15 mouse cellular contexts compared by ENCODE assay signal in the genomic region with DNA sequence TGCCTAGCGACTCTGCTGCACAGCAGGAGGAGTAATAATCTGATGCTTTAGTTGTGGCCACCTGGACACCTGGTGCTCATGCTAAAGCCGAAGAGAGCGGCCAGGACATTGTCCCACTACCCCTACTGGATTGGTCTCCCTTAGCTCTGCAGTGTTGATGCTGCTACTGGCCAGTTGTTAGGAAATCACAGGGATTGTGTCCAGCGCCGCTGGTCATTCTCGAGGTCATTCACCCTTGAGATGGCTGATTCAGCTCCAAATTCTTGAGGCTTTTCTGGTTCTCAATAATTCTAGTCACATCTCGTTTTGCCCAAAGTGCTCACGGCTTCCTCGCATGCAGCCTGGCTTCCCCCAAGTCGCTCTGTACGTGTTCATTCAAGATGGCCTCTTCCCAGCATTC.
"Had no signal": no experiment of that assay in that cellular context is flagged by ENCODE, and none has a peak within 500 bp of the region (broad histone marks: within the 10 kb centered on the region; RNA-seq: fewer than 3 reads in every experiment).

No protein-coding gene starts in this region.

- H3K27ac ChIP-seq: lung, embryonic 15.5 days; macrophage; midbrain, embryonic 13.5 days; midbrain, embryonic 15.5 days; neural tube, embryonic 12.5 days; stomach, embryonic 15.5 days; stomach, postnatal 0 days had no signal

- H3K9me3 ChIP-seq: lung, embryonic 15.5 days; megakaryocyte, embryonic 14.5 days; midbrain, embryonic 13.5 days; midbrain, embryonic 15.5 days; neural tube, embryonic 12.5 days; stomach, embryonic 15.5 days had no signal

- H3K27me3 ChIP-seq: lung, embryonic 15.5 days; megakaryocyte, embryonic 14.5 days; midbrain, embryonic 13.5 days; midbrain, embryonic 15.5 days; neural tube, embryonic 12.5 days; stomach, embryonic 15.5 days had no signal

- H3K36me3 ChIP-seq: lung, embryonic 15.5 days; midbrain, embryonic 13.5 days; midbrain, embryonic 15.5 days; neural tube, embryonic 12.5 days; stomach, embryonic 15.5 days had no signal

- H3K4me1 ChIP-seq: lung, embryonic 15.5 days; megakaryocyte, embryonic 14.5 days; midbrain, embryonic 13.5 days; midbrain, embryonic 15.5 days; neural tube, embryonic 12.5 days; stomach, embryonic 15.5 days had no signal

- H3K4me3 ChIP-seq: lung, embryonic 15.5 days; megakaryocyte, embryonic 14.5 days; midbrain, embryonic 13.5 days; midbrain, embryonic 15.5 days; neural tube, embryonic 12.5 days; stomach, embryonic 15.5 days had no signal

- DNase-seq: lung, adult 2 months; lung, postnatal 14 days; lung, postnatal 36 days; right cerebral cortex, postnatal 14 days; thymus, adult 2 months; thymus, postnatal 25 days; thymus, postnatal 4 days had no signal
